Mouse (Mus musculus): ENCODE results near the gene Cep164. TPM values are rescaled to one million over a fixed set of nuclear protein-coding genes. Genes with fewer than 3 reads are reported as not detected.
A peak's percentile ranks its signal among the peaks of the same experiment; 100 is the strongest.

The Cep164 gene
- total RNA-seq, 2 experiments from 2014 or later = 27.3 to 52.8 TPM

GRCm38 (mm10) chr9:45839139-45839981, 10.9 kb upstream of the Cep164 start:
- no peak for ATAC-seq (replicated peaks; ENCODE audit: low FRiP score, poor library complexity, severe bottlenecking)

GRCm38 (mm10) chr9:45838434-45839138, 10.1 kb upstream of the Cep164 start, which contains the start of gene Bace1:
TSS of gene Bace1 (plus strand) at chr9:45838580.
- ATAC-seq (replicated peaks; ENCODE audit: low FRiP score, poor library complexity, severe bottlenecking) = no peak

GRCm38 (mm10) chr9:45838069-45838433, 9.6 kb upstream of the Cep164 start:
- no peak for ATAC-seq (replicated peaks; ENCODE audit: low FRiP score, poor library complexity, severe bottlenecking)

- ATAC-seq (replicated peaks; ENCODE audit: low FRiP score, poor library complexity, severe bottlenecking) = no peak
These were observed 5.0 kb upstream of the Cep164 start for GRCm38 (mm10) chr9:45833461-45833860.

- ATAC-seq (replicated peaks; ENCODE audit: low FRiP score, poor library complexity, severe bottlenecking) = no peak
These were observed 4.4 kb upstream of the Cep164 start for GRCm38 (mm10) chr9:45832898-45833297.

- peak; percentile 75 for ATAC-seq (replicated peaks; ENCODE audit: low FRiP score, poor library complexity, severe bottlenecking)
These were observed 616 bp upstream of the Cep164 start for GRCm38 (mm10) chr9:45829107-45829506.

- peak; percentile 18 for ATAC-seq (replicated peaks; ENCODE audit: low FRiP score, poor library complexity, severe bottlenecking)
These were observed 714 bp downstream of the Cep164 start for GRCm38 (mm10) chr9:45827663-45828290.

GRCm38 (mm10) chr9:45818406-45819011, 10.0 kb downstream of the Cep164 start:
- ATAC-seq (replicated peaks; ENCODE audit: low FRiP score, poor library complexity, severe bottlenecking) = no peak

- no peak for ATAC-seq (replicated peaks; ENCODE audit: low FRiP score, poor library complexity, severe bottlenecking)
These were observed 13.0 kb downstream of the Cep164 start for GRCm38 (mm10) chr9:45815525-45815924.

- ATAC-seq (replicated peaks; ENCODE audit: low FRiP score, poor library complexity, severe bottlenecking) = no peak
These were observed 13.4 kb downstream of the Cep164 start for GRCm38 (mm10) chr9:45815113-45815512.

- no peak for ATAC-seq (replicated peaks; ENCODE audit: low FRiP score, poor library complexity, severe bottlenecking)
These were observed 16.5 kb downstream of the Cep164 start for GRCm38 (mm10) chr9:45811946-45812345.

GRCm38 (mm10) chr9:45807761-45808160, 20.7 kb downstream of the Cep164 start:
- ATAC-seq (replicated peaks; ENCODE audit: low FRiP score, poor library complexity, severe bottlenecking) = no peak

GRCm38 (mm10) chr9:45807337-45807736, 21.2 kb downstream of the Cep164 start:
- ATAC-seq (replicated peaks; ENCODE audit: low FRiP score, poor library complexity, severe bottlenecking) = no peak

GRCm38 (mm10) chr9:45806847-45807246, 21.6 kb downstream of the Cep164 start:
- ATAC-seq (replicated peaks; ENCODE audit: low FRiP score, poor library complexity, severe bottlenecking) = no peak

GRCm38 (mm10) chr9:45803070-45803774, 25.3 kb downstream of the Cep164 start:
- ATAC-seq (replicated peaks; ENCODE audit: low FRiP score, poor library complexity, severe bottlenecking) = peak; percentile 84

GRCm38 (mm10) chr9:45799402-45799801, 29.1 kb downstream of the Cep164 start:
- no peak for ATAC-seq (replicated peaks; ENCODE audit: low FRiP score, poor library complexity, severe bottlenecking)

- 0 out of 2 replicates have a peak, but pooled peaks have one; percentile 40 for ATAC-seq (replicated peaks; ENCODE audit: low FRiP score, poor library complexity, severe bottlenecking)
These were observed 29.9 kb downstream of the Cep164 start for GRCm38 (mm10) chr9:45798467-45799164.

GRCm38 (mm10) chr9:45797271-45797670, 31.2 kb downstream of the Cep164 start:
- no peak for ATAC-seq (replicated peaks; ENCODE audit: low FRiP score, poor library complexity, severe bottlenecking)

GRCm38 (mm10) chr9:45795722-45796121, 32.8 kb downstream of the Cep164 start:
- ATAC-seq (replicated peaks; ENCODE audit: low FRiP score, poor library complexity, severe bottlenecking) = no peak

All from erythroblast, adult 5-6 weeks (primary cell).